Mouse (Mus musculus) heart, embryonic 15.5 days (tissue): ENCODE measurements around the gene Ndufs3. TPM values are rescaled to one million over a fixed set of nuclear protein-coding genes. Genes with fewer than 3 reads are reported as not detected.

Experiments
- ATAC-seq: fragments of 200-750 bp; cut with Nextera tagmentation; replicated peaks from 2 replicates; pipeline ENCODE4 v1.8.0; 2017; ENCODE audit warnings: low read depth, moderate TSS enrichment; ENCODE audit not compliant: insufficient number of reproducible peaks, insufficient read depth, low FRiP score
- H3K27ac ChIP-seq: fragments of 300-500 bp; sonication (generic); 2 replicates; pipeline ENCODE4 v1.5.1; 2015; ENCODE audit warnings: mild to moderate bottlenecking, inconsistent platforms
- H3K27me3 ChIP-seq: fragments of 300-500 bp; sonication (generic); 2 replicates; pipeline ENCODE4 v1.6.1; 2015; ENCODE audit warnings: inconsistent platforms
- H3K36me3 ChIP-seq: fragments of 300-500 bp; sonication (generic); 2 replicates; pipeline ENCODE4 v1.6.1; 2015; ENCODE audit warnings: mild to moderate bottlenecking, inconsistent platforms
- H3K4me1 ChIP-seq: fragments of 300-500 bp; sonication (generic); replicated peaks from 2 replicates; pipeline ENCODE4 v1.6.1; 2015; ENCODE audit warnings: inconsistent platforms
- H3K4me2 ChIP-seq: fragments of 300-500 bp; sonication (generic); 2 replicates; pipeline ENCODE4 v1.6.1; 2015; ENCODE audit warnings: inconsistent platforms, mild to moderate bottlenecking, moderate library complexity
- H3K4me3 ChIP-seq: fragments of 300-500 bp; sonication (generic); 2 replicates; pipeline ENCODE4 v1.5.1; 2015; ENCODE audit warnings: mild to moderate bottlenecking, inconsistent platforms
- H3K9ac ChIP-seq: fragments of 300-500 bp; sonication (generic); 2 replicates; pipeline ENCODE4 v1.6.1; 2015; ENCODE audit warnings: mild to moderate bottlenecking, inconsistent platforms
- H3K9me3 ChIP-seq: fragments of 300-500 bp; sonication (generic); replicated peaks from 2 replicates; pipeline ENCODE4 v1.6.1; 2016; ENCODE audit warnings: inconsistent platforms
- WGBS: fragments of 180-500 bp; shearing (Covaris S2); methylation state at CpG from one replicate; pipeline ENCODE4 v1.1.7; 2015; ENCODE audit warnings: mixed read lengths; 5-methylcytosine and 5-hydroxymethylcytosine counted together
- polyA plus RNA-seq: library from polyadenylated mRNA; unstranded; fragments of >200 nt; fragmentation: Nextera tagmentation; extraction: Ambion mirVana; gene quantifications from 2 replicates; pipeline ENCODE4 v1.2.1, GENCODE M21; 2015

The Ndufs3 gene
- polyA plus RNA-seq, 1 experiment from 2014 or later: 388 TPM

- H3K9me3 ChIP-seq: no peaks in the 10 kb centered on the region
- H3K27ac ChIP-seq: peak within 1 kb of the TSS; percentile 88
- ATAC-seq: peak; percentile 96
- WGBS: under 1% methylated on average over 59 of the region's 67 CpGs
- peaks cover 18% of the 10 kb centered on the region for H3K4me1 ChIP-seq
- peak within 1 kb of the TSS; percentile 82 for H3K4me3 ChIP-seq
- H3K27me3 ChIP-seq: no peaks in the 10 kb centered on the region
- H3K4me2 ChIP-seq: peak within 1 kb of the TSS; percentile 69
- peaks cover 25% of the 10 kb centered on the region for H3K36me3 ChIP-seq
- peak within 1 kb of the TSS; percentile 88 for H3K9ac ChIP-seq
Observed at GRCm38 (mm10) chr2:90846955-90847680, 57.5 kb downstream of the Ndufs3 start, which contains the start of gene Mtch2. Mtch2 (plus strand) TSS chr2:90847155.

- Histone ChIP-seq H3K9me3 (no peaks in the 10 kb centered on the region), H3K4me3 (peak overlapping the region; percentile 82), H3K27me3 (no peaks in the 10 kb centered on the region), H3K27ac (peak overlapping the region; percentile 87), H3K4me2 (peak overlapping the region; percentile 68), H3K9ac (peak overlapping the region; percentile 49), H3K36me3 (peaks cover 19% of the 10 kb centered on the region), H3K4me1 (peaks cover 18% of the 10 kb centered on the region)
- peak; percentile 1; the same call in 1 of the 2 replicates for ATAC-seq
- 3% methylated on average over 8 of the region's 8 CpGs for WGBS
Observed at GRCm38 (mm10) chr2:90846597-90846954, 58.1 kb downstream of the Ndufs3 start.

- H3K4me2 ChIP-seq: peak overlapping the region; percentile 68
- peak overlapping the region; percentile 87 for H3K27ac ChIP-seq
- peak overlapping the region; percentile 82 for H3K4me3 ChIP-seq
- no peaks in the 10 kb centered on the region for H3K9me3 ChIP-seq
- no peaks in the 10 kb centered on the region for H3K27me3 ChIP-seq
- H3K4me1 ChIP-seq: peaks cover 18% of the 10 kb centered on the region
- ATAC-seq: no peak
- 47% methylated on average over 6 of the region's 6 CpGs for WGBS
- H3K9ac ChIP-seq: peak overlapping the region; percentile 49; the same call in 1 of the 2 replicates
- H3K36me3 ChIP-seq: peaks cover 15% of the 10 kb centered on the region
Observed at GRCm38 (mm10) chr2:90846171-90846570, 58.5 kb downstream of the Ndufs3 start.

DNA sequence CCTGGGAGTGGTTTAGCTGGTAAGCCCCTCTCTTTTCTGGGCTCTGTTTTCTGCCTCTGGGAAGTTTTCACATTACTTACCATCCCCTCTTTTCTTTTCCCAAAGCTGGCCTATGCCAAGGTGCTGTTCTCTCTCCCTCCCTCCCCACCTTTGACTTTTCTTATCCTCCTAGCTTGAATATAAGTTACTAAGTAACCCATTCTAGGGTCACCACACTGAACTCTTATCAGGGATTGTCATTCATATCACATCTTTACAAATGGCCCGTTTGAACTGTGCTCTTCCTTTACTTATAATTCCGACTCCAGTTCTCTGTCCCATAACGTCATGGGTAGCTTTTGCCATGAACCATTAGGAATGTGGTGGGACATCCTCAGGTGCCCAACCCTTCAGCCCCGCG lies 59.4 kb downstream of the Ndufs3 start:
- Histone ChIP-seq H3K36me3 (peaks cover 6% of the 10 kb centered on the region; the same call in 1 of the 2 replicates), H3K4me2 (no peak overlapping the region), H3K4me1 (peaks cover 18% of the 10 kb centered on the region), H3K9ac (no peak overlapping the region), H3K27ac (no peak overlapping the region), H3K9me3 (no peaks in the 10 kb centered on the region), H3K27me3 (no peaks in the 10 kb centered on the region), H3K4me3 (no peak overlapping the region)
- ATAC-seq: no peak
- WGBS: 74% methylated on average over 5 of the region's 5 CpGs

Other genes with a start within 250 kb of the Ndufs3 start
- 16.2 and 24.8 TPM in 2 replicates for gene Nup160, start 227.6 kb downstream of the Ndufs3 start, polyA plus RNA-seq
- gene Fnbp4, start 159.5 kb downstream of the Ndufs3 start, polyA plus RNA-seq: 46.1 and 59.4 TPM in 2 replicates
- gene Agbl2, start 122.1 kb downstream of the Ndufs3 start, polyA plus RNA-seq: 1.4 and 1.7 TPM in 2 replicates
- gene Mtch2, start 57.7 kb downstream of the Ndufs3 start, polyA plus RNA-seq: 231 and 234 TPM in 2 replicates
- gene C1qtnf4, start 19.0 kb downstream of the Ndufs3 start, polyA plus RNA-seq: 11.4 and 14.5 TPM in 2 replicates
- gene Kbtbd4, start 87 bp downstream of the Ndufs3 start, polyA plus RNA-seq: 22.5 and 29.2 TPM in 2 replicates
- gene Celf1, start 35.6 kb upstream of the Ndufs3 start, polyA plus RNA-seq: 98.2 and 98.3 TPM in 2 replicates
- gene Rapsn, start 130.8 kb upstream of the Ndufs3 start, polyA plus RNA-seq: 27.4 and 33.7 TPM in 2 replicates
- 227 and 228 TPM in 2 replicates for gene Psmc3, start 149.2 kb upstream of the Ndufs3 start, polyA plus RNA-seq
- gene Slc39a13, start 165.6 kb upstream of the Ndufs3 start, polyA plus RNA-seq: 53.5 and 63.2 TPM in 2 replicates
- gene Spi1, start 177.6 kb upstream of the Ndufs3 start, polyA plus RNA-seq: 3.9 and 8.6 TPM in 2 replicates
- gene Mybpc3, start 213.3 kb upstream of the Ndufs3 start, polyA plus RNA-seq: 909 and 937 TPM in 2 replicates